Mouse (Mus musculus) kidney, postnatal 0 days (tissue): Measurements from ENCODE around the gene Fbxo33. TPM values are rescaled to one million over a fixed set of nuclear protein-coding genes. Genes with fewer than 3 reads are reported as not detected.

ENCODE experiments used
- ATAC-seq: fragments of 200-750 bp; cut with Nextera tagmentation; replicated peaks from 2 replicates; pipeline ENCODE4 v1.8.0; 2017; ENCODE audit warnings: low read depth, moderate number of reproducible peaks, moderate TSS enrichment, moderate library complexity; ENCODE audit not compliant: low FRiP score
- DNase-seq: peaks from one replicate; pipeline ENCODE4 v3.0.0-alpha.2; 2016; ENCODE audit warnings: low spot score
- H3K27ac ChIP-seq: fragments of 300-500 bp; sonication (generic); 2 replicates; pipeline ENCODE4 v1.5.1; 2014; ENCODE audit warnings: mild to moderate bottlenecking
- H3K27me3 ChIP-seq: fragments of 300-500 bp; sonication (generic); 2 replicates; pipeline ENCODE4 v1.6.1; 2014; ENCODE audit warnings: low read length, mixed read lengths; ENCODE audit not compliant: insufficient read depth
- H3K36me3 ChIP-seq: fragments of 300-500 bp; sonication (generic); 2 replicates; pipeline ENCODE4 v1.6.1; 2014; ENCODE audit warnings: low read length, mixed read lengths; ENCODE audit not compliant: insufficient read depth
- H3K4me1 ChIP-seq: fragments of 300-500 bp; sonication (generic); replicated peaks from 2 replicates; pipeline ENCODE4 v1.6.1; 2014; ENCODE audit warnings: antibody characterized with exemption, low read length, mixed read lengths; ENCODE audit not compliant: insufficient read depth
- H3K4me2 ChIP-seq: fragments of 300-500 bp; sonication (generic); 2 replicates; pipeline ENCODE4 v1.6.1; 2014; ENCODE audit warnings: mild to moderate bottlenecking, low read length, moderate library complexity, mixed read lengths
- H3K4me3 ChIP-seq: fragments of 300-500 bp; sonication (generic); replicated peaks from 2 replicates; pipeline ENCODE4 v1.5.1; 2014; ENCODE audit warnings: low read depth, low read length
- H3K9ac ChIP-seq: fragments of 300-500 bp; sonication (generic); 2 replicates; pipeline ENCODE4 v1.6.1; 2014; ENCODE audit warnings: low read depth, low read length
- H3K9me3 ChIP-seq: fragments of 300-500 bp; sonication (generic); replicated peaks from 2 replicates; pipeline ENCODE4 v1.6.1; 2016; ENCODE audit warnings: low read length, inconsistent platforms, mixed read lengths
- CTCF ChIP-seq: IDR thresholded peaks from 2 replicates; pipeline ENCODE4 v1.5.1; 2016; ENCODE audit warnings: antibody characterized with exemption, low read depth, mild to moderate bottlenecking, moderate library complexity
- WGBS: fragments of 180-500 bp; shearing (Covaris S2); extraction: QIAGEN DNeasy Blood & Tissue Kit; methylation state at CpG from one replicate; pipeline ENCODE4 v1.1.7; 2014; 5-methylcytosine and 5-hydroxymethylcytosine counted together
- polyA plus RNA-seq: library from polyadenylated mRNA; unstranded; fragments of >200 nt; fragmentation: Nextera tagmentation; extraction: Ambion mirVana; gene quantifications from 2 replicates; pipeline ENCODE4 v1.2.1, GENCODE M21; 2015

The Fbxo33 gene
- 9.1 and 12.7 TPM in 2 replicates for polyA plus RNA-seq

- ATAC-seq (peak; percentile 97), DNase-seq (peak; percentile 97)
- Histone ChIP-seq H3K36me3 (no peaks in the 10 kb centered on the region), H3K9ac (peak within 1 kb of the TSS; percentile 88), H3K9me3 (no peaks in the 10 kb centered on the region), H3K4me2 (peak within 1 kb of the TSS; percentile 93), H3K27ac (peak within 1 kb of the TSS; percentile 96), H3K27me3 (no peaks in the 10 kb centered on the region), H3K4me1 (peaks cover 4% of the 10 kb centered on the region; the same call in 1 of the 2 replicates), H3K4me3 (peak within 1 kb of the TSS; percentile 84)
- TF ChIP-seq CTCF, result peak; percentile 82
- WGBS, result under 1% methylated on average over 107 of the region's 109 CpGs
Measured at GRCm38 (mm10) chr12:59219325-59220225, at the start of gene Fbxo33. Gene Fbxo33, minus strand, starts transcription at chr12:59219725.

- ATAC-seq, result no peak
- no peak overlapping the region for H3K4me3 ChIP-seq
- no peaks in the 10 kb centered on the region for H3K27me3 ChIP-seq
- DNase-seq, result no peak
- no peak overlapping the region for H3K9ac ChIP-seq
- no peak overlapping the region for H3K4me2 ChIP-seq
- H3K36me3 ChIP-seq, result no peaks in the 10 kb centered on the region
- H3K9me3 ChIP-seq, result no peaks in the 10 kb centered on the region
- H3K27ac ChIP-seq, result no peak overlapping the region
- H3K4me1 ChIP-seq, result no peaks in the 10 kb centered on the region
- no peak for TF ChIP-seq CTCF
- 74% methylated on average over 4 of the region's 4 CpGs for WGBS
Measured at GRCm38 (mm10) chr12:59265942-59266231, 46.4 kb upstream of the Fbxo33 start.

- no peak for ATAC-seq
- DNase-seq, result peak; percentile 66
Measured at GRCm38 (mm10) chr12:59265207-59265941, 45.8 kb upstream of the Fbxo33 start.

GRCm38 (mm10) chr12:59262841-59263240, 43.3 kb upstream of the Fbxo33 start:
- TF ChIP-seq CTCF, result no peak
- Histone ChIP-seq H3K9me3 (no peaks in the 10 kb centered on the region), H3K4me2 (no peak overlapping the region), H3K9ac (no peak overlapping the region), H3K4me1 (no peaks in the 10 kb centered on the region), H3K36me3 (no peaks in the 10 kb centered on the region), H3K4me3 (no peak overlapping the region), H3K27me3 (no peaks in the 10 kb centered on the region), H3K27ac (no peak overlapping the region)
- whole genome bisulfite sequencing, result 84% methylated on average over 3 of the region's 3 CpGs
- ATAC-seq (no peak), DNase-seq (no peak)

More at GRCm38 (mm10) chr12:59265207-59265941, 45.8 kb upstream of the Fbxo33 start:
- 32% methylated on average over 15 of the region's 15 CpGs for WGBS
- no peak overlapping the region for H3K27ac ChIP-seq
- H3K4me2 ChIP-seq, result no peak overlapping the region
- H3K27me3 ChIP-seq, result no peaks in the 10 kb centered on the region
- no peaks in the 10 kb centered on the region for H3K36me3 ChIP-seq
- no peaks in the 10 kb centered on the region for H3K4me1 ChIP-seq
- H3K9ac ChIP-seq, result no peak overlapping the region
- peak; percentile 71 for TF ChIP-seq CTCF
- no peak overlapping the region for H3K4me3 ChIP-seq
- H3K9me3 ChIP-seq, result no peaks in the 10 kb centered on the region

- Histone ChIP-seq H3K27me3 (no peaks in the 10 kb centered on the region), H3K27ac (no peak overlapping the region), H3K9ac (no peak overlapping the region), H3K4me1 (no peaks in the 10 kb centered on the region), H3K4me3 (no peak overlapping the region), H3K4me2 (no peak overlapping the region), H3K9me3 (no peaks in the 10 kb centered on the region), H3K36me3 (no peaks in the 10 kb centered on the region)
- DNase-seq (no peak), ATAC-seq (no peak)
- TF ChIP-seq CTCF, result no peak
- 50% methylated on average over 2 of the region's 2 CpGs for WGBS
Measured at GRCm38 (mm10) chr12:59260798-59261197, 41.3 kb upstream of the Fbxo33 start.

- H3K4me3 ChIP-seq, result no peak overlapping the region
- H3K9ac ChIP-seq, result no peak overlapping the region
- no peak overlapping the region for H3K4me2 ChIP-seq
- DNase-seq (no peak), ATAC-seq (no peak)
- H3K27me3 ChIP-seq, result no peaks in the 10 kb centered on the region
- no peaks in the 10 kb centered on the region for H3K4me1 ChIP-seq
- TF ChIP-seq CTCF, result no peak
- H3K27ac ChIP-seq, result no peak overlapping the region
- no peaks in the 10 kb centered on the region for H3K36me3 ChIP-seq
- no peaks in the 10 kb centered on the region for H3K9me3 ChIP-seq
Measured at GRCm38 (mm10) chr12:59260362-59260761, 40.8 kb upstream of the Fbxo33 start.
